Mouse (Mus musculus) forebrain, embryonic 16.5 days (tissue): ENCODE measurements around the gene Plekhg5. TPM values are rescaled to one million over a fixed set of nuclear protein-coding genes. Genes with fewer than 3 reads are reported as not detected.

Experiments used
- ATAC-seq: fragments of 200-750 bp; cut with Nextera tagmentation; 2 replicates; pipeline ENCODE4 v1.8.0; 2017; ENCODE audit warnings: mild to moderate bottlenecking, moderate library complexity
- H3K27ac ChIP-seq: fragments of 300-500 bp; sonication (generic); 2 replicates; pipeline ENCODE4 v1.5.1; 2014; ENCODE audit warnings: low read length, control low read depth
- H3K27me3 ChIP-seq: fragments of 300-500 bp; sonication (generic); replicated peaks from 2 replicates; pipeline ENCODE4 v1.6.1; 2014; ENCODE audit warnings: low read length; ENCODE audit not compliant: control insufficient read depth, insufficient read depth
- H3K36me3 ChIP-seq: fragments of 300-500 bp; sonication (generic); 2 replicates; pipeline ENCODE4 v1.6.1; 2014; ENCODE audit not compliant: control insufficient read depth, insufficient read depth
- H3K4me1 ChIP-seq: fragments of 300-500 bp; sonication (generic); replicated peaks from 2 replicates; pipeline ENCODE4 v1.6.1; 2014; ENCODE audit warnings: low read length; ENCODE audit not compliant: control insufficient read depth, insufficient read depth
- H3K4me2 ChIP-seq: fragments of 300-500 bp; sonication (generic); 2 replicates; pipeline ENCODE4 v1.6.1; 2014; ENCODE audit warnings: mild to moderate bottlenecking, low read length, control low read depth
- H3K4me3 ChIP-seq: fragments of 300-500 bp; sonication (generic); replicated peaks from 2 replicates; pipeline ENCODE4 v1.5.1; 2014; ENCODE audit warnings: mild to moderate bottlenecking, low read length, control low read depth
- H3K9ac ChIP-seq: fragments of 300-500 bp; sonication (generic); replicated peaks from 2 replicates; pipeline ENCODE4 v1.6.1; 2014; ENCODE audit warnings: low read depth, low read length, control low read depth
- H3K9me3 ChIP-seq: fragments of 300-500 bp; sonication (generic); 2 replicates; pipeline ENCODE4 v1.6.1; 2016; ENCODE audit warnings: low read length; ENCODE audit not compliant: control insufficient read depth
- WGBS: fragments of 180-500 bp; shearing (Covaris S2); extraction: QIAGEN DNeasy Blood & Tissue Kit; methylation state at CpG from one replicate; pipeline ENCODE4 v1.1.7; 2014; 5-methylcytosine and 5-hydroxymethylcytosine counted together
- polyA plus RNA-seq: library from polyadenylated mRNA; unstranded; fragments of >200 nt; fragmentation: Nextera tagmentation; extraction: Ambion mirVana; gene quantifications from 2 replicates; pipeline ENCODE4 v1.2.1, GENCODE M21; 2015

Gene Plekhg5
- polyA plus RNA-seq, 1 experiment from 2014 or later, result 13.2 TPM

- H3K27ac ChIP-seq, result no peak overlapping the region
- 2% methylated on average over 19 of the region's 19 CpGs for WGBS
- H3K36me3 ChIP-seq, result no peaks in the 10 kb centered on the region
- H3K4me3 ChIP-seq, result no peak overlapping the region
- H3K4me1 ChIP-seq, result peaks cover 8% of the 10 kb centered on the region
- H3K9ac ChIP-seq, result no peak overlapping the region
- H3K27me3 ChIP-seq, result peaks cover 59% of the 10 kb centered on the region
- no peaks in the 10 kb centered on the region for H3K9me3 ChIP-seq
- no peak for ATAC-seq
- no peak overlapping the region for H3K4me2 ChIP-seq
These were observed 87.0 kb downstream of the Plekhg5 start for GRCm38 (mm10) chr4:152159285-152159678.

GRCm38 (mm10) chr4:152160748-152161147, 88.5 kb downstream of the Plekhg5 start:
- peaks cover 8% of the 10 kb centered on the region for H3K4me1 ChIP-seq
- H3K27ac ChIP-seq, result no peak overlapping the region
- H3K4me3 ChIP-seq, result no peak overlapping the region
- no peak overlapping the region for H3K9ac ChIP-seq
- H3K9me3 ChIP-seq, result no peaks in the 10 kb centered on the region
- peaks cover 51% of the 10 kb centered on the region for H3K27me3 ChIP-seq
- H3K36me3 ChIP-seq, result no peaks in the 10 kb centered on the region
- ATAC-seq, result no peak
- WGBS, result 38% methylated on average over 4 of the region's 4 CpGs
- no peak overlapping the region for H3K4me2 ChIP-seq

GRCm38 (mm10) chr4:152161601-152162000, 89.3 kb downstream of the Plekhg5 start:
- Histone ChIP-seq H3K4me3 (no peak overlapping the region), H3K4me2 (no peak overlapping the region), H3K9ac (no peak overlapping the region), H3K4me1 (peaks cover 8% of the 10 kb centered on the region), H3K27me3 (peaks cover 51% of the 10 kb centered on the region), H3K27ac (no peak overlapping the region), H3K36me3 (no peaks in the 10 kb centered on the region), H3K9me3 (no peaks in the 10 kb centered on the region)
- 69% methylated on average over 6 of the region's 6 CpGs for WGBS
- ATAC-seq, result no peak

GRCm38 (mm10) chr4:152162748-152163147, 90.5 kb downstream of the Plekhg5 start:
- Histone ChIP-seq H3K4me1 (peaks cover 8% of the 10 kb centered on the region), H3K27me3 (peaks cover 45% of the 10 kb centered on the region), H3K4me2 (no peak overlapping the region), H3K27ac (no peak overlapping the region), H3K9me3 (no peaks in the 10 kb centered on the region), H3K4me3 (no peak overlapping the region), H3K36me3 (no peaks in the 10 kb centered on the region), H3K9ac (no peak overlapping the region)
- 92% methylated on average over 2 of the region's 2 CpGs for WGBS
- no peak for ATAC-seq

Other genes starting within 250 kb of the Plekhg5 start
- gene Camta1, start 210.6 kb upstream of the Plekhg5 start, polyA plus RNA-seq, result 119 and 123 TPM in 2 replicates
- 84.2 and 89.8 TPM in 2 replicates for gene Dnajc11, start 138.8 kb upstream of the Plekhg5 start, polyA plus RNA-seq
- 32.7 and 42.7 TPM in 2 replicates for gene Thap3, start 83.5 kb upstream of the Plekhg5 start, polyA plus RNA-seq
- 20.5 and 21.8 TPM in 2 replicates for gene Phf13, start 76.2 kb upstream of the Plekhg5 start, polyA plus RNA-seq
- gene Klhl21, start 63.7 kb upstream of the Plekhg5 start, polyA plus RNA-seq, result 2.9 and 3.6 TPM in 2 replicates
- 23.4 and 25.4 TPM in 2 replicates for gene Zbtb48, start 44.8 kb upstream of the Plekhg5 start, polyA plus RNA-seq
- gene Tas1r1, start 33.9 kb upstream of the Plekhg5 start, polyA plus RNA-seq, result 0.97 and 1.6 TPM in 2 replicates
- gene Nol9, start 33.2 kb upstream of the Plekhg5 start, polyA plus RNA-seq, result 25.1 and 27.7 TPM in 2 replicates
- 0.97 and 1.5 TPM in 2 replicates for gene Tnfrsf25, start 43.4 kb downstream of the Plekhg5 start, polyA plus RNA-seq
- gene Espn, start 79.9 kb downstream of the Plekhg5 start, polyA plus RNA-seq, result 0.08 and 0.12 TPM in 2 replicates
- not detected in 2 replicates for gene Hes2, start 86.4 kb downstream of the Plekhg5 start, polyA plus RNA-seq
- 210 and 269 TPM in 2 replicates for gene Acot7, start 105.6 kb downstream of the Plekhg5 start, polyA plus RNA-seq
- gene Gpr153, start 201.7 kb downstream of the Plekhg5 start, polyA plus RNA-seq, result 4.4 and 6.2 TPM in 2 replicates
- gene Hes3, start 219.2 kb downstream of the Plekhg5 start, polyA plus RNA-seq, result not detected in 2 replicates
- gene Icmt, start 224.7 kb downstream of the Plekhg5 start, polyA plus RNA-seq, result 20.7 and 21.3 TPM in 2 replicates
- 2.4 and 4.0 TPM in 2 replicates for gene Rnf207, start 246.5 kb downstream of the Plekhg5 start, polyA plus RNA-seq